Mouse (Mus musculus) midbrain, embryonic 13.5 days (tissue): ENCODE results near the gene Vps13c. TPM values are rescaled to one million over a fixed set of nuclear protein-coding genes. Genes with fewer than 3 reads are reported as not detected.

ENCODE experiments used
- ATAC-seq: fragments of 200-750 bp; cut with Nextera tagmentation; 2 replicates; pipeline ENCODE4 v1.8.0; 2017; ENCODE audit warnings: mild to moderate bottlenecking, moderate TSS enrichment, moderate library complexity
- H3K27ac ChIP-seq: fragments of 300-500 bp; sonication (generic); 2 replicates; pipeline ENCODE4 v1.5.1; 2015; ENCODE audit warnings: inconsistent platforms, mild to moderate bottlenecking, moderate library complexity
- H3K27me3 ChIP-seq: fragments of 300-500 bp; sonication (generic); 2 replicates; pipeline ENCODE4 v1.6.1; 2015; ENCODE audit warnings: mild to moderate bottlenecking, inconsistent platforms
- H3K36me3 ChIP-seq: fragments of 300-500 bp; sonication (generic); 2 replicates; pipeline ENCODE4 v1.6.1; 2015; ENCODE audit warnings: mild to moderate bottlenecking, inconsistent platforms
- H3K4me1 ChIP-seq: fragments of 300-500 bp; sonication (generic); replicated peaks from 2 replicates; pipeline ENCODE4 v1.6.1; 2015; ENCODE audit warnings: inconsistent platforms
- H3K4me2 ChIP-seq: fragments of 300-500 bp; sonication (generic); replicated peaks from 2 replicates; pipeline ENCODE4 v1.6.1; 2015; ENCODE audit warnings: moderate library complexity, mild to moderate bottlenecking, inconsistent platforms
- H3K4me3 ChIP-seq: fragments of 300-500 bp; sonication (generic); replicated peaks from 2 replicates; pipeline ENCODE4 v1.5.1; 2015; ENCODE audit warnings: mild to moderate bottlenecking, inconsistent platforms
- H3K9ac ChIP-seq: fragments of 300-500 bp; sonication (generic); replicated peaks from 2 replicates; pipeline ENCODE4 v1.6.1; 2015; ENCODE audit warnings: mild to moderate bottlenecking, inconsistent platforms
- H3K9me3 ChIP-seq: fragments of 300-500 bp; sonication (generic); 2 replicates; pipeline ENCODE4 v1.6.1; 2016; ENCODE audit warnings: mild to moderate bottlenecking, inconsistent platforms
- whole genome bisulfite sequencing: fragments of 180-500 bp; shearing (Covaris S2); methylation state at CpG from one replicate; pipeline ENCODE4 v1.1.7; 2015; 5-methylcytosine and 5-hydroxymethylcytosine counted together
- polyA plus RNA-seq: library from polyadenylated mRNA; unstranded; fragments of >200 nt; fragmentation: Nextera tagmentation; extraction: Ambion mirVana; gene quantifications from 2 replicates; pipeline ENCODE4 v1.2.1, GENCODE M21; 2015

The Vps13c gene
- polyA plus RNA-seq, 1 experiment from 2014 or later, result 10.0 TPM

GRCm38 (mm10) chr9:67813665-67814337 lies 26.4 kb upstream of the Vps13c start:
- ATAC-seq, result no peak
- WGBS, result 15% methylated on average over 8 of the region's 8 CpGs
- Histone ChIP-seq H3K9me3 (no peaks in the 10 kb centered on the region), H3K27me3 (no peaks in the 10 kb centered on the region), H3K4me2 (no peak overlapping the region), H3K4me3 (no peak overlapping the region), H3K4me1 (peaks cover 13% of the 10 kb centered on the region; the same call in 1 of the 2 replicates), H3K36me3 (no peaks in the 10 kb centered on the region), H3K9ac (no peak overlapping the region), H3K27ac (no peak overlapping the region)

DNA sequence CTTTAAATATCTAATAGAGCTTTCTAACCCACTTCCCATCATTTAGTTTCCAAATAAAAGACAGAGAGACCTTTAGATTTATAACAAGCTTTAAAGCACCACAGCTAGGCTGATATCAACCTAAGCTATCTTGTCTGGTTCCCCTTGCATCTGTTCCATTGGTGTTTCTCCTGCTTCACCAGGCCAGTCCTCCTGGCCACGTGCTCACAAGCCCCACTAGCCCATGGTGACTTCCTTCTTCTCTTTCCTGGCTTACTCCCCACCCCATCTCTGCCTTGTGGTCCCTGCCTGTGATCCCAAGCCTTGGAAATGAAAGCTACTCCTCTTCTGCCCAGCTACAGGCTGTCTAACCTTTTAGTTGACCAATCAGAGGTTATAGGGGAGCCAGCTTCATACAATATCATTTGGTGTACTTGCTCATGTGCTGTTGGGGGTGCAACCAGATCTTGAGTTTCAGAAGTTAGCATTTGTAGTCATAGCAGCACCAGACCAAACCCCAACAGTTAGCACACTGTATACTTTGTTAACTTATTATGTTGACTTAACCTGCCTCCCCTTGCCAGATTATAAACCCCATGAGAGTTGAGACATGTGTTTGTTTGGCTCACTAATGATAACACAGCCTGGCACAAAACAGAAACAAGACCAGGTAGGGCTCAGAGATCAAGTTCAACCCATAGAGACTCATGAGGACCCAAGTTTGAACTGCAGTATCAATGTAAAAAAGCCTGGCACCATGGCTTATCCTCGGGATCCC lies 23.8 kb upstream of the Vps13c start:
- H3K9me3 ChIP-seq, result no peaks in the 10 kb centered on the region
- no peaks in the 10 kb centered on the region for H3K27me3 ChIP-seq
- H3K4me1 ChIP-seq, result 0 out of 2 replicates have a peak, but pooled peaks cover 7% of the 10 kb centered on the region
- no peak overlapping the region for H3K9ac ChIP-seq
- no peak overlapping the region for H3K4me3 ChIP-seq
- no peak overlapping the region for H3K27ac ChIP-seq
- no peak for ATAC-seq
- WGBS, result 68% methylated on average over 2 of the region's 2 CpGs
- H3K36me3 ChIP-seq, result no peaks in the 10 kb centered on the region
- H3K4me2 ChIP-seq, result no peak overlapping the region

DNA sequence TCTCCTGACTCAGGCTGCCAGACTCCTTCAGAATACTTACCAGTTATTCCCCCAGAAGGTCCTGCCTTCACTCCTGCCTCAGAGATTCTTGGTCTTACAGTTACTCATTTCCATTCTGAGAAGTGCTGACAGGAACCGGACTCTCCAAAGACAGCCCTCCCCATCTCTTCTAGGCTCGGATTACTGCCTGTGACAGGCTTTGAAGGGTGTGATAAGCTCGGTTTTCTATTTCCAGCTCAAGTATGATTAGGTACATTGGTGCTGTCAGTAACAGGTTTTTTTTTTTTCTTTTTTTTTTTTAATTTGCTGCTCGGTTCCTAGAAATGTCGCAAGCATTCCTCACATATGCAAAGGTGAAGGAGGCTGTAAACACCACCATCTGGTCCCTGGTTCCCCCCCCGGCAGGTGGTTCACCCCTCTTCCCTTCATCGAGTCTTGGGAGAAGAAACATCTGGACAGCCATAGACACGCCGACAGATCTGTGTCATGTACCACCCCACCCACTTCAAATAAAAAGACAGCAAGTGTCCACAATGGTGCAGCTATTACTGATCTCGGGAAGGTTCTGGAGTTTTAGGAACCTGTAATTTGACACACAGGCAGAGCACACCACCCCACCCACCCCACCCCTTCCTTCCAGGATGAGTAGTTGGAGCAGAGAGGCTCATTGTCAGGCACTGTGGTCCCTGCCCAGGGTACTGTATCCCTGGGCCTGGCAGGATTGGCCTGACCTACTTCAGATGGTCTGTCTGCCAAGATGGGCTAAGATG lies 22.1 kb upstream of the Vps13c start:
- 75% methylated on average over 10 of the region's 10 CpGs for WGBS
- no peak for ATAC-seq

GRCm38 (mm10) chr9:67818668-67818950 lies 21.6 kb upstream of the Vps13c start:
- ATAC-seq, result no peak
- Histone ChIP-seq H3K27ac (no peak overlapping the region), H3K4me2 (no peak overlapping the region), H3K9ac (no peak overlapping the region), H3K36me3 (no peaks in the 10 kb centered on the region), H3K4me3 (no peak overlapping the region), H3K9me3 (no peaks in the 10 kb centered on the region), H3K27me3 (no peaks in the 10 kb centered on the region), H3K4me1 (0 out of 2 replicates have a peak, but pooled peaks cover 6% of the 10 kb centered on the region)
- 87% methylated on average over 4 of the region's 4 CpGs for WGBS

More for the DNA sequence above, 22.1 kb upstream of the Vps13c start:
- H3K4me2 ChIP-seq, result no peak overlapping the region
- 0 out of 2 replicates have a peak, but pooled peaks cover 7% of the 10 kb centered on the region for H3K4me1 ChIP-seq
- no peak overlapping the region for H3K27ac ChIP-seq
- no peak overlapping the region for H3K4me3 ChIP-seq
- H3K9ac ChIP-seq, result no peak overlapping the region
- H3K27me3 ChIP-seq, result no peaks in the 10 kb centered on the region
- H3K36me3 ChIP-seq, result no peaks in the 10 kb centered on the region
- no peaks in the 10 kb centered on the region for H3K9me3 ChIP-seq

GRCm38 (mm10) chr9:67823131-67823530 lies 17.1 kb upstream of the Vps13c start:
- Histone ChIP-seq H3K27ac (no peak overlapping the region), H3K27me3 (no peaks in the 10 kb centered on the region), H3K9me3 (no peaks in the 10 kb centered on the region), H3K9ac (no peak overlapping the region), H3K4me1 (no peaks in the 10 kb centered on the region), H3K4me3 (no peak overlapping the region), H3K4me2 (no peak overlapping the region), H3K36me3 (no peaks in the 10 kb centered on the region)
- WGBS, result 83% methylated on average over 5 of the region's 5 CpGs
- ATAC-seq, result no peak

GRCm38 (mm10) chr9:67825527-67825926 lies 14.7 kb upstream of the Vps13c start:
- no peaks in the 10 kb centered on the region for H3K9me3 ChIP-seq
- ATAC-seq, result no peak
- H3K36me3 ChIP-seq, result no peaks in the 10 kb centered on the region
- H3K27ac ChIP-seq, result no peak overlapping the region
- no peak overlapping the region for H3K4me3 ChIP-seq
- H3K4me2 ChIP-seq, result no peak overlapping the region
- no peak overlapping the region for H3K9ac ChIP-seq
- H3K4me1 ChIP-seq, result peaks cover 3% of the 10 kb centered on the region; the same call in 1 of the 2 replicates
- WGBS, result 80% methylated on average over 7 of the region's 7 CpGs
- H3K27me3 ChIP-seq, result peaks cover 20% of the 10 kb centered on the region

DNA sequence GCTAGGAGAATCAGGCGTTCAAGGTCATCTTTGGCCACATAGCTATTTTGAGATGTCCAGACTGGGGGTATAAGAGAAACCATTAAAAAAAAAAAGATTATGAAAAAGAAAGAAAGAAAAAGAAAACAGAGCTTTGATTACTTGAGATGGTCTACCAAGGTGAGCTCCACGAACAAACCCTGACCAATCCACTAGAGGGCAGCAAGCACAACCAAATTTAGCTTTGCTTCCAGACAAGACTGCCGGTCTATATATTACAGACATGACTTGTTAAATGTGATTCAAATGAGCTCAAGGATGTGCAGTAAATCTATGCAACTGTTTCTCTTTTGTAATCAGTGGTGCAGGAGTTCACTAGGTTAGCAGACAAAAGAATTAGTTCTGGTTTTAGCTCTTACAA lies 12.0 kb upstream of the Vps13c start:
- no peaks in the 10 kb centered on the region for H3K36me3 ChIP-seq
- H3K9me3 ChIP-seq, result no peaks in the 10 kb centered on the region
- H3K9ac ChIP-seq, result no peak overlapping the region
- H3K27me3 ChIP-seq, result peaks cover 46% of the 10 kb centered on the region
- H3K4me3 ChIP-seq, result no peak overlapping the region
- WGBS, result 9% methylated on average over 3 of the region's 3 CpGs
- no peak overlapping the region for H3K4me2 ChIP-seq
- ATAC-seq, result no peak
- H3K27ac ChIP-seq, result no peak overlapping the region
- peaks cover 20% of the 10 kb centered on the region for H3K4me1 ChIP-seq

GRCm38 (mm10) chr9:67830411-67831358 lies 9.5 kb upstream of the Vps13c start:
- H3K36me3 ChIP-seq, result no peaks in the 10 kb centered on the region
- H3K4me2 ChIP-seq, result peak overlapping the region; percentile 70
- WGBS, result 3% methylated on average over 75 of the region's 84 CpGs
- H3K9ac ChIP-seq, result peak overlapping the region; percentile 64
- peak; percentile 87 for ATAC-seq
- H3K27me3 ChIP-seq, result peaks cover 51% of the 10 kb centered on the region
- no peaks in the 10 kb centered on the region for H3K9me3 ChIP-seq
- H3K4me3 ChIP-seq, result peak overlapping the region; percentile 54
- peaks cover 20% of the 10 kb centered on the region for H3K4me1 ChIP-seq
- H3K27ac ChIP-seq, result no peak overlapping the region

GRCm38 (mm10) chr9:67831359-67832045 lies 8.7 kb upstream of the Vps13c start:
- peak overlapping the region; percentile 54 for H3K4me3 ChIP-seq
- no peaks in the 10 kb centered on the region for H3K36me3 ChIP-seq
- H3K4me2 ChIP-seq, result peak overlapping the region; percentile 70
- H3K9ac ChIP-seq, result peak overlapping the region; percentile 64
- peak; percentile 74 for ATAC-seq
- H3K27me3 ChIP-seq, result peaks cover 51% of the 10 kb centered on the region
- no peak overlapping the region for H3K27ac ChIP-seq
- H3K9me3 ChIP-seq, result no peaks in the 10 kb centered on the region
- peaks cover 20% of the 10 kb centered on the region for H3K4me1 ChIP-seq
- WGBS, result under 1% methylated on average over 55 of the region's 57 CpGs

DNA sequence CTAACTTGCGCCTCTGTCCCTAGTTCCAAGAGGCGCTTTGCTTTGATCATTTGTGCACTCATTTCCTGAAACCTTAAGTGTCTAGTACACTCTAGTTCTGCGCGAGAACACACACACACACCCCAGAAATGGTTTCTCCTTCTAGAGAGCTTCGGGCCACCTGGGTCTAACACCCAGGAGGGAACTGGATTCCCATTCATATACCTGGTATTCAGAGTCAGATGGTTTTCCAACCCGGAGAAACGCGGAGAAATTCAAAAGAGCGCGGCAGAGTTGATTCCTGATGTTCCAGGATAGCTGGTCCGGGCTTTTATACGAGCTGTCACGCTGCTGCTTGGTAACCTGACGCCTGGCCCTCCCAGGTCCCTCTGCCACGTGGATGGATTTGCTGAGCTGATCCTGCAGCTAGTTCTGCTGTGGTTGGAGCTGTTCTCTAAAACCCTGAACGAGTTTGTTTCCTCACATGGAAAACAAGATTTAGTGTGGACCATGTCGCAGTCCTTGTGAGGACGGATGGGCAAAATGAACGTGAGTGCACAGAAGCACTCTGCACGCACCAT lies 8.1 kb upstream of the Vps13c start, which contains the start of gene C2cd4a:
Gene C2cd4a (minus strand): TSS at position 285 of the 560 bp plus-strand sequence.
- no peak for ATAC-seq
- H3K4me3 ChIP-seq, result peak within 1 kb of the TSS; percentile 54
- H3K4me1 ChIP-seq, result peaks cover 20% of the 10 kb centered on the region
- no peaks in the 10 kb centered on the region for H3K9me3 ChIP-seq
- H3K36me3 ChIP-seq, result no peaks in the 10 kb centered on the region
- H3K4me2 ChIP-seq, result peak within 1 kb of the TSS; percentile 70
- 3% methylated on average over 20 of the region's 20 CpGs for WGBS
- H3K9ac ChIP-seq, result peak within 1 kb of the TSS; percentile 64
- no peak within 1 kb of the TSS for H3K27ac ChIP-seq
- H3K27me3 ChIP-seq, result peaks cover 51% of the 10 kb centered on the region
